Mouse (Mus musculus) CD8-positive naive resting alpha-beta T cell, adult 2 months (primary cell): ENCODE measurements around the gene Sec14l1.

Source experiments
- DNase-seq, 2 experiments: peaks; one replicate each; pipeline ENCODE4 v3.0.0; 2022; ENCODE audit warnings: low read depth in 2 of 2, low spot score in 2 of 2

Gene Sec14l1

DNA sequence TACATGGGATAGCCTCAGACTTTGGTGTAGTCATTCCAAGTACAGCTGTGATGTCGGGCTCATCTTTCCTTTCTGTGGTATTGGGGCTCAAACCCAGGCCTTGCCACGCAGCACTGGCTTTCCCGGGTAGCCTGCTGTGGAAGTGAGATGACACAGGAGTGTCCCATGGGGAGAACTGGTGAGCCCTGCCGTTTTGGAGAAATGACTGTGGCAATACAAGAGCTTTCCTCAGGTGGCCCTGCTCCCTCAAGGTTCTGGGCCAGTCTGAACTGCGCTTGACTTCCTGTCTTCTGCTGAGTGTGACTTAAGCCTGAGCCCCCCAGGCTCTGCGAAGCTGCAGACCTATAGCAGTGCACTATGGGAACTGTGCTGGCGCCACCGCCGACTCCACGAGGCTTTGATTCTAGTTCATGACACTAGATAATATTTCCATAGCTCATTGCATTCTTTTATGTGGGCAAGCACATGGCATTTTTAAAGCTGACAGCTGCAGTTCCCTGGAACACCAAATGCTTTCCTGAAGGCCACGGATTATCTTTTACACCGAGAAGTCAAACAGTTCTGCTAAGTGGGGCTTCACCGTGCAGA lies 12.4 kb downstream of the Sec14l1 start:
- peak in 1 of 2 experiments; percentile 4 for DNase-seq

DNA sequence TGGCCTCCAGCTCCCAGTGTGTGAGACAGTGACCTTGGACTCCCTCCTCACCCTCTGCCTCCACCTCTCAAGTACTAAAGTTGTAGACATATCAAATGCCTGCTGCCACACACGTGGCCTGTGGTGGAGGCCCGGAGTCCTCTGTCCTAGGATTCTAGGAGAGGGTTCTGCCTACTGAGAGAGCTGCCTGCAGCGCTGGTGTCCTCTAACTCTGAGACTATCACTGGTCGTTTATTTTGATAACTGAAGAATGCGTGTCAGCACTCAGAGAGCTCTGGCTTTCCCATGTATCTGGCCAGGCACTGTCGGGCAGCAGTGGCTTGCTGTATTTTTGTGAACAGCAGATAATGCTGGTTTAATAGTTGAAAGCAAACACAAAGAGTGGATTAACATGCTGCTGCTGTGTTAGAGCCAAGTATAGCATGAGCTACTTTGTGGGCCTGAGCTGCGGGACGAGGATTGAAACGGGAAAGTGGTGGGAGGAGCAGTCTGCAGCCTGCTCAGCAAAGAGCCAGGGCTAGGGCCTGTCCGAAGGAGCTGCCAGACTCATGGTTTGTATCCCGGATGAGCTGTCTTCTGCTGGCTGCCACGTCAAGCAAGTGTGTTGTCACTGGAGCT lies 13.1 kb downstream of the Sec14l1 start:
- DNase-seq: no peak

GRCm38 (mm10) chr11:117129473-117129872 lies 14.5 kb downstream of the Sec14l1 start:
- no peak for DNase-seq

DNA sequence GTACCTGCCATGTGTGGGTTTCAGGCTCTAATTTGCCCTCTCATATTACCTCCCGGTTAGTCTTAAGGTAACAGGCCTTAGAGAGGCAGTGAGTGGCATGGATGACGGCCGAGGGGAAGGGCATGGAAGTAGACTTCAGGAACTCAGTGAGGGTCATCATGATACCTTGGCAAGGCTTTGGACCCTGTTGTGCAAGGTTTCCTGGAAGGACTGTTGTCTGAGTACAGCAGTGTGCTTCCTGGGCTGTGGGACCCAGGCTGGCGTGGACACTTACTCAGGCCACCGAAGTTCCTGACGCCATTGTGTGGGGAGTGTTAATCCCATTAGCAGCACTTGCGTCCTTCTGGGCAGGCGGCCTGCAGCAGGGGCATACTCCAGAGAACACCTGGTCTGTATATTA lies 15.1 kb downstream of the Sec14l1 start:
- DNase-seq: no peak

- no peak for DNase-seq
These were observed 15.9 kb downstream of the Sec14l1 start for GRCm38 (mm10) chr11:117130888-117131287.

DNA sequence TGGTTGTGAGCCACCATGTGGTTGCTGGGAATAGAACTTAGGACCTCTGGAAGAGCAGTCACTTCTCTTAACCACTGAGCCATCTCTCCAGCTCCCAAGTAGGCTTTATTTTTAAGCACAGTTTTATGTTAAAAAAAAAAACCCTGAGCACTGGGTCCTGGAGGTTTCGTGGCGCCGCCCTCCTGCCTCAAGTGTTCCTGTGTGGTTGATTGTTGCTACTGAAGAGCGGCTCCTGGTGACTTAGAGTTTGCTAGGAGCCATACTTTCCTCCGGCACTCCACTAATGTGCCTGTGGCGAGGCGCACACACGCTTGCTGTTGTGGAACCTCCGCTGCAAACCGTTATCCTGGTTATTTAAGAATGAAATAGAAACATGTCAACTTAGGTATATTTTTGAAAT lies 16.5 kb downstream of the Sec14l1 start:
- DNase-seq: no peak

DNA sequence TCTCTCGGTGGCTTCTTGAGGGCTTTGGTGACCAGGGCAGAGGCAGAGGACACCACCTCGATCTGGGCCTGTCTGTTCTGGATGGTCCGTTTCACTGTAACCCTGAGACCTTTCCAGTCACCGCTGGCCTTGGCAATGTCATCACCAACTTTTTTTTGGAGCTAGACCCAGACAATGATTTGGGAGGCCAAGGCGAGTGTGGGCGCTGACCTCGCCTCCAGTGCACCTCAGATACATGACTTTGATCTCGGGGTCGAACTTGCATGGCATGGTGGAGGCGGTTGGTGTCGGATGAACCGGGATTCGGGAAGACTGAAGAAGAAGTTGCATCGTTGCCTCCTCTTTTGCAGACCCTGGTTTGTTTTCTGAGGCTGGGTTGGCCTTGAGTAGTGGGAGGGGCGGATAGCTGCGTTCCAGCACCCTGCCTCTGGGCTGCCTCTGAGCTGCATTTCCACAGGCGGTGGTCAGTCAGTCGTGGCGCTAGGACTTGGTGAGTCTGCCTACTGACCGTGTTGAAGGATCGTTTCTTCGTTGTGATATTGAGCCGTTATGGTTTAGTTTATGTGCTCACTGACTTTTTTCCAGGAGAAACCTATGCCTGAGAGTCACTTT lies 19.9 kb downstream of the Sec14l1 start:
- no peak for DNase-seq

DNA sequence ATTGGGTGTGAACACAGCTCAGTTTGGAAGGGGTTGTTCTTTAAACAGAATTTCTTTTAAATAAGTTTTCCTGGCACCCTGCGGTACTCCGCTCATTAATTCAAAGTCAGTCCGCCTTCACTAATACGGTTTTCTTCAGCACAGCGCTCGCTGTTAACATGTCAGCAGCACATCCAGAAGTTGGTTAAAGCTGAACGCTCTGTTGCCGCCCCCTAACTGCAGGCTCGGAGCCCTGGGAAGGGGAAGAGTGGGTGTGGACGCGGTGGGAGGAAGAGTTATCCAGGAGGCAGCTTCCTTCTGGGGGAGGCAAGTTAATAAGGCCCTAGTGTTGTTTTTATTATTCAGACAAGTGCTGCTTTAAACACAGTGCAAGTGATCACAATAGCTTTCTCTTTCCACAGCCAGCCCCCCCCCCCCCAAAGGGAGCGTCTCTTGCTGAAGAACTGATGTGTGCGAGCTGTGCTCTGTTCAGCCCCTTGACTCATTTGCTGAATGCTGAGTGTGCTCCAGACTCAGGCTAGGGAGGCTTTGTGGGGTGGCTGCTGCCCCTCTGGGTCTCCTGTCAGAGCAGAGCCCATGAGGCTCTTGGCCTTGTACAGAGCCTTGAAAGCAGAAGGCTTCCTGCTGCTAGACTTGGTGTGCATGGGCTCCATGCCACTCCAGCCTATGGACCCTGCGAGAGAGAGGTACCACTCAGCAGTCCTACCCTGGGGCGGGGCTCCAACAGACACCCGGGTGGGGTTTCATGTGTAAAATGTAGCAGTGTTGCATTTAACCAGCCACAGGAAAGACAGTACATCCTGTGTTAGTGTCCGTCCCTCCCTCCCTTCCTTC lies 20.7 kb downstream of the Sec14l1 start:
- no peak for DNase-seq

DNA sequence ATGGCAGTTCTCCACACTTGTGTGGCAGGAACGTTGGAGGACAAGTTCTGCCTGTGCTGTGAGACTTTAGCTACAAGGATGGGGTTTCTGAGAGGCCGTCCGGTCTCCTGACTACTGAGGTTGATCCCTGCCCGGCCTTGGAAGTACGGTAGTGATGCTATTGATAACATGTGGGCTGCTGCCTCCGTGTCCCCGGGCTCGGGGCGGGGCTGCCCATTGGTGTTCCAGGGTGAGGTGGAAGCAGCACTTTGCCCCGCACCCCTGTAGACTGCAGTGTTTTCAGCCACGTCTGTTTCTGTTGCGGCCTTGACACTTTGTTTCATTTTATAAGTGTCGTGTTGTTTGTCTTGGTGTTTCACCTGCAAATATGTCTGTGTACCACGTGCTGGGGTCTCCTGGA lies 21.9 kb downstream of the Sec14l1 start:
- DNase-seq: no peak

- no peak for DNase-seq
These were observed 23.3 kb downstream of the Sec14l1 start for GRCm38 (mm10) chr11:117138213-117138761.

DNA sequence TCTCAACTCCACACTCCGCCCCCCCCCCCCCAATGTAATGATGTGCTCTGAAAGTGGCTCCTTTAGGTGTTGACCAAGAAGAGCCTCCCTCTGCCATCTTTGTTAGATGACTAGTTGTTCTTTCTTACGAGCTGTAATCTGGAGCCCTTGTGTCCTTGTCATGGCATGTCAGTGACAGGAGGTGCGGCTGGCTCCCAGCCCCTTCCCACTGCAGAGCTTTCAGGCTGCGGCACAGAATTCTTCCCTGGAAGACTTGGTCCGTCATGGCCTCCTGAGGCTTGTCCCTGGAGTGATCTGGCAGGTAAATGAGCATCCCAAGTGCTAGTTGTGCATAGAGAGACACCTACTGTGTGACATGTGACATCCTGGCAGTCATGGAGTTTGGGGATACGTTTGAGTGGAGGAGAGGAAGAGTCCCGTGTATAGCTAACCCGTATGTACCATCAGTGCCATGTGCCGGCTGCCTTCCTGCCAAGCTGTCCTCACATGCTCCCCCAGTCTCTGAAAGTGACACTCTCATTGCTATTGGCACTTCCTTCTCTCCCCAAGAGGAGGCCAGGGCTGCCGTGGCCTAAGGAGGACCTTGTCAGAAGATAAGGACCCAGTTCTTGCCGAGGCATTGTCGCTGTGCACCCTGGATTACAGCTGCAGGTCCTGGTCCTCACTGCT lies 24.0 kb downstream of the Sec14l1 start:
- no peak for DNase-seq

- DNase-seq: no peak
These were observed 26.5 kb downstream of the Sec14l1 start for GRCm38 (mm10) chr11:117141376-117142001.

- DNase-seq: no peak
These were observed 27.5 kb downstream of the Sec14l1 start for GRCm38 (mm10) chr11:117142507-117142906.

GRCm38 (mm10) chr11:117145451-117146117 lies 30.6 kb downstream of the Sec14l1 start:
- no peak for DNase-seq

DNA sequence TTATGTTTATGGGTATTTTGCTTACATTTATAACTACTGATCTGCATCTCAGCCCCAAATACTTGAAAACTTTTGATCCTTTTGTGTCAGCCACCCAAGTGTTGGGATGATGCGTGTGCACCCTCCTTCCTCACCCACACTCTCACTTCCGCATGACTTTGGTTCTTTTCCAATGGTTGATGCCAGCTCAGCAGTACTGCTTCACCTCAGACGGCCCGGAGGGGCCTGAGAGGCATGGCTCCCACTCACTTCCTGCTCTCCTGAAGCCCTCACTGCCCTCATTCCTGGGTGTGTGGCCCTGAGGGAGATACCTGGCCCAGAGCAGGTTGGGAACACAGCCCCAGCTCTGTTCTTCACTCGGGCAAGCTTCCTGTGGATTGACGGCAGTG lies 31.1 kb downstream of the Sec14l1 start:
- DNase-seq: no peak

GRCm38 (mm10) chr11:117146776-117147536 lies 32.0 kb downstream of the Sec14l1 start:
- no peak for DNase-seq

DNA sequence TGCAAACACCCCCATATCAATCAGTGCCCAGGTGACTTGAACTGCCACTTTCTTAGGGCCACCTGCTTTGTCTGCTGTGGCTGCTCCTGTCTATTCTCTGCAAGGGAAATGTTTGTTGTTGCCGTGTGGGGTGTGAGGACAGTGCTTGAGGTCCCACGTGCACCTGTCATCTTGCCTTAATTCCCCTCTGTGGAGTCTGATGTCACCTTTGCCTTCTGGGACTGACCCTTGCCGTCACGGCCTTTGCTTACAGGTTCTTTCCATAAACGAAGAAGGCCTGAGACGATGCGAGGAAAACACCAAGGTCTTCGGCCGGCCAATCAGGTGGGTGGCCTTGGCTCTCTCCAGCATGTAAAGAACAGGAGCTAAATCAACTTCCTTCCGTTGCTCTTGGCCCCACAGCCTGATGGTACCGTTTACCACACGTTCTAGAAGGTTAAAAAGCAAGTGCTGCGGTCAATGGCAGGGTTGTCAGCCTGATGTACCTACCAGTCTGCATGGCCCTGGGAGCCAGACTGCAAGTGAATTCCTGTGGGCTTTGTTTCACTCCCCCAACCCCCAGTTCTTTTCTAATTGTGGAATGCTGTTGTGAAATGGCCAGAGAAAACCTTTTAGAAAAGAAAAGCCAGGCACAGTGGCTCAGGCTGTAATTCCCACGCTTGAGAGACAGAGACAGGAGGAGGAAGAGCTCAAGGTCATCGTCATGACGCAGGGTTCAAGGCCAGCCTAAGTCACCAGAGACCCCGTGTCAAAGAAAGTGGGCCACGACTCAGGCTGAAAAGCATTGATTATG lies 34.1 kb downstream of the Sec14l1 start:
- no peak for DNase-seq

GRCm38 (mm10) chr11:117150467-117150966 lies 35.5 kb downstream of the Sec14l1 start:
- no peak for DNase-seq
